Mouse (Mus musculus): Measurements from ENCODE around the gene Trp53i11.

Gene Trp53i11

GRCm38 (mm10) chr2:93171929-93172328, 15.4 kb upstream of the Trp53i11 start:
- DNase-seq (ENCODE audit: low spot score), result no peak

GRCm38 (mm10) chr2:93172460-93172859, 14.9 kb upstream of the Trp53i11 start:
- no peak for DNase-seq (ENCODE audit: low spot score)

- DNase-seq (ENCODE audit: low spot score), result no peak
Observed at GRCm38 (mm10) chr2:93174159-93174558, 13.2 kb upstream of the Trp53i11 start.

- DNase-seq (ENCODE audit: low spot score), result no peak
Observed at GRCm38 (mm10) chr2:93175278-93175677, 12.1 kb upstream of the Trp53i11 start.

GRCm38 (mm10) chr2:93175721-93176120, 11.6 kb upstream of the Trp53i11 start:
- no peak for DNase-seq (ENCODE audit: low spot score)

- DNase-seq (ENCODE audit: low spot score), result no peak
Observed at GRCm38 (mm10) chr2:93176193-93176798, 11.1 kb upstream of the Trp53i11 start.

GRCm38 (mm10) chr2:93176871-93177667, 10.3 kb upstream of the Trp53i11 start:
- peak; percentile 73 for DNase-seq (ENCODE audit: low spot score)

- DNase-seq (ENCODE audit: low spot score), result no peak
Observed at GRCm38 (mm10) chr2:93177668-93178312, 9.6 kb upstream of the Trp53i11 start.

- DNase-seq (ENCODE audit: low spot score), result no peak
Observed at GRCm38 (mm10) chr2:93178313-93178677, 9.1 kb upstream of the Trp53i11 start.

GRCm38 (mm10) chr2:93179603-93180002, 7.7 kb upstream of the Trp53i11 start:
- DNase-seq (ENCODE audit: low spot score), result no peak

GRCm38 (mm10) chr2:93180077-93180844, 7.1 kb upstream of the Trp53i11 start:
- peak; percentile 71 for DNase-seq (ENCODE audit: low spot score)

- no peak for DNase-seq (ENCODE audit: low spot score)
Observed at GRCm38 (mm10) chr2:93182859-93183258, 4.5 kb upstream of the Trp53i11 start.

GRCm38 (mm10) chr2:93188020-93188760, 842 bp downstream of the Trp53i11 start:
- DNase-seq (ENCODE audit: low spot score), result peak; percentile 49

GRCm38 (mm10) chr2:93188761-93189458, 1.6 kb downstream of the Trp53i11 start:
- DNase-seq (ENCODE audit: low spot score), result peak; percentile 64

- DNase-seq (ENCODE audit: low spot score), result no peak
Observed at GRCm38 (mm10) chr2:93190771-93191487, 3.6 kb downstream of the Trp53i11 start.

- DNase-seq (ENCODE audit: low spot score), result peak; percentile 61
Observed at GRCm38 (mm10) chr2:93191488-93192181, 4.3 kb downstream of the Trp53i11 start.

GRCm38 (mm10) chr2:93192182-93192560, 4.8 kb downstream of the Trp53i11 start:
- no peak for DNase-seq (ENCODE audit: low spot score)

GRCm38 (mm10) chr2:93192671-93193080, 5.3 kb downstream of the Trp53i11 start:
- DNase-seq (ENCODE audit: low spot score), result peak; percentile 88

- no peak for DNase-seq (ENCODE audit: low spot score)
Observed at GRCm38 (mm10) chr2:93193806-93194205, 6.5 kb downstream of the Trp53i11 start.

- peak; percentile 91 for DNase-seq (ENCODE audit: low spot score)
Observed at GRCm38 (mm10) chr2:93198846-93199245, 11.5 kb downstream of the Trp53i11 start.

All from MN1 (cell line).